In the genomic region with DNA sequence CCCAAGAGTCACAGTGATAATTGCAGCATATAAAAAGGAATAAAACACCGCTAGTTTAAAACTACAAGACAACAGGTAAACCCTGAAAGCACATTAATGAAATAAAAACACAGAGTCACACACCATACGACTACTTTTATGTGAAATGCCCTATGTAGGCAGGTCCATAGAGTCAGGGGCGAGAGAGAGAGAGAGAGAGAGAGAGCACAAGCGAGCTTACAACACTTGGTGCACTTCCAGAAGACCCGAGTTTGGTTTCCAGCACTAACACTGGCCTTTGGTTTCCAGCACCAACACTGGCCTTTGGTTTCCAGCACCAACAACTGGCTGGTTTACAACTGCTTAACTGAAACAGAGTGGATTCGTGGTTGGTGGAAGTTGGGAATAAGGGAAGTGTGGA, we compare ENCODE assay signal across 8 mouse cellular contexts. TPM values are rescaled to one million over a fixed set of nuclear protein-coding genes. Genes with fewer than 3 reads are reported as not detected.
DNase-seq lines count a peak whose midpoint lies in the region; ATAC-seq lines count a peak whose summit lies in the region.

No protein-coding gene starts in this region.

- H3K4me3 ChIP-seq in forebrain, embryonic 14.5 days (ENCODE audit: low read depth, low read length) = peak overlapping the region; percentile 98
- H3K4me3 ChIP-seq in liver, embryonic 12.5 days = peak overlapping the region; percentile 95

- H3K4me1 ChIP-seq in forebrain, embryonic 14.5 days (ENCODE audit: control insufficient read depth, insufficient read depth, low read length) = peaks cover 19% of the 10 kb centered on the region
- H3K4me1 ChIP-seq in liver, embryonic 12.5 days = peaks cover 22% of the 10 kb centered on the region

- peak; percentile 25 for DNase-seq in cerebellum, adult 11-12 months
- DNase-seq in cerebellum, adult 9-10 months = no peak
- DNase-seq in B cell, adult 2 months = peak; percentile 3 to 6
- DNase-seq in forebrain, embryonic 14.5 days (ENCODE audit: low spot score) = peak; percentile 1
- no peak for DNase-seq in c-Kit-positive CD71-positive TER-119-positive erythroid progenitor cells, embryonic 14.5 days (ENCODE audit: low spot score)
- DNase-seq in adrenal gland, postnatal 10 days = no peak
- no peak for DNase-seq in kidney, adult 18-20 months

- peak overlapping the region; percentile 74 for H3K4me2 ChIP-seq in forebrain, embryonic 14.5 days (ENCODE audit: low read length)
- H3K4me2 ChIP-seq in liver, embryonic 12.5 days = peak overlapping the region; percentile 97

- H3K9ac ChIP-seq in forebrain, embryonic 14.5 days (ENCODE audit: low read length) = peak overlapping the region; percentile 99; the same call in 1 of the 2 replicates
- peak overlapping the region; percentile 97 for H3K9ac ChIP-seq in liver, embryonic 12.5 days

- 30% methylated on average over 6 of the region's 6 CpGs for WGBS in forebrain, embryonic 14.5 days
- 34% methylated on average over 6 of the region's 6 CpGs for WGBS in liver, embryonic 12.5 days (ENCODE audit: insufficient replicate concordance)

- no peaks in the 10 kb centered on the region for H3K9me3 ChIP-seq in forebrain, embryonic 14.5 days (replicated peaks; ENCODE audit: control insufficient read depth, low read length)
- no peaks in the 10 kb centered on the region for H3K9me3 ChIP-seq in liver, embryonic 12.5 days (replicated peaks)

- no peaks in the 10 kb centered on the region for H3K27me3 ChIP-seq in forebrain, embryonic 14.5 days (replicated peaks; ENCODE audit: control insufficient read depth, insufficient read depth, low read length)
- H3K27me3 ChIP-seq in liver, embryonic 12.5 days (replicated peaks) = no peaks in the 10 kb centered on the region

- peak overlapping the region; percentile 90 for H3K27ac ChIP-seq in forebrain, embryonic 14.5 days (ENCODE audit: low read depth, low read length)
- 0 out of 2 replicates have a peak overlapping the region, but pooled peaks have one; percentile 83 for H3K27ac ChIP-seq in liver, embryonic 12.5 days

- peak; percentile 18; the same call in 1 of the 2 replicates for ATAC-seq in forebrain, embryonic 14.5 days
- ATAC-seq in liver, embryonic 12.5 days = no peak

- peaks cover 6% of the 10 kb centered on the region; the same call in 1 of the 2 replicates for H3K36me3 ChIP-seq in forebrain, embryonic 14.5 days (ENCODE audit: control insufficient read depth, insufficient read depth, low read length)
- peaks cover 3% of the 10 kb centered on the region; the same call in 1 of the 2 replicates for H3K36me3 ChIP-seq in liver, embryonic 12.5 days

RNA-seq across cellular contexts. Expression of a gene that starts 0.6 kb away (rescaled TPM):
- polyA plus RNA-seq in forebrain, embryonic 14.5 days (2014; fragmentation: Nextera tagmentation; extraction: Ambion mirVana) = 30.5 and 31.7 TPM in 2 replicates
- 11.5 and 12.7 TPM in 2 replicates for polyA plus RNA-seq in liver, embryonic 12.5 days (2016; fragmentation: Nextera tagmentation; extraction: Ambion mirVana)
- 10 to 100 TPM; 28.9 to 33.9 TPM for total RNA-seq in adrenal gland, postnatal 10 days (2021)

RNA-seq across cellular contexts. Expression of a gene that starts 59.4 kb away (rescaled TPM):
- polyA plus RNA-seq in forebrain, embryonic 14.5 days (2014; fragmentation: Nextera tagmentation; extraction: Ambion mirVana) = 72.1 and 73.3 TPM in 2 replicates
- 105 and 110 TPM in 2 replicates for polyA plus RNA-seq in liver, embryonic 12.5 days (2016; fragmentation: Nextera tagmentation; extraction: Ambion mirVana)
- total RNA-seq in adrenal gland, postnatal 10 days (2021) = 10 to 100 TPM; 81.0 to 81.3 TPM

Comparison
In these comparisons a context has a peak if more than half of its experiments do, and no peak if none do; other contexts are left out.
1. DNase-seq: peak in cerebellum, adult 11-12 months (single experiment), B cell, adult 2 months (2 of 2) and forebrain, embryonic 14.5 days (single experiment); none in cerebellum, adult 9-10 months (single experiment), c-Kit-positive CD71-positive TER-119-positive erythroid progenitor cells, embryonic 14.5 days (single experiment), adrenal gland, postnatal 10 days (single experiment) and kidney, adult 18-20 months (single experiment).